Mouse (Mus musculus) cerebellum, postnatal 14 days (tissue): ENCODE data around the gene Cyb561.

ENCODE experiments used
- DNase-seq, 2 experiments: peaks; one replicate each; pipeline ENCODE4 v3.0.0; 2021; ENCODE audit warnings: mixed read lengths in 2 of 2

Cyb561 gene

GRCm38 (mm10) chr11:105952911-105953386 is at the start of gene Cyb561:
Cyb561 (minus strand) TSS chr11:105953336.
- no peak for DNase-seq

GRCm38 (mm10) chr11:106001718-106002117 is 48.6 kb upstream of the Cyb561 start:
- DNase-seq, result peak; percentile 45 to 55

GRCm38 (mm10) chr11:106000062-106000461 is 46.9 kb upstream of the Cyb561 start:
- no peak for DNase-seq

GRCm38 (mm10) chr11:105994375-105994774 is 41.2 kb upstream of the Cyb561 start, which contains the start of gene Ace3:
Ace3 (plus strand) TSS chr11:105994675.
- DNase-seq, result no peak

- no peak for DNase-seq
These were observed 37.1 kb upstream of the Cyb561 start for GRCm38 (mm10) chr11:105990231-105990630.

GRCm38 (mm10) chr11:105989446-105989845 is 36.3 kb upstream of the Cyb561 start:
- DNase-seq, result no peak

- DNase-seq, result peak; percentile 65 to 66
These were observed 34.3 kb upstream of the Cyb561 start for GRCm38 (mm10) chr11:105987446-105987845.

GRCm38 (mm10) chr11:105984452-105984851 is 31.3 kb upstream of the Cyb561 start:
- no peak for DNase-seq

GRCm38 (mm10) chr11:105978634-105979033 is 25.5 kb upstream of the Cyb561 start:
- no peak for DNase-seq

GRCm38 (mm10) chr11:105978232-105978631 is 25.1 kb upstream of the Cyb561 start:
- DNase-seq, result peak; percentile 38 to 60

- DNase-seq, result peak in 1 of 2 experiments; percentile 30
These were observed 22.5 kb upstream of the Cyb561 start for GRCm38 (mm10) chr11:105975636-105976035.

GRCm38 (mm10) chr11:105975050-105975449 is 21.9 kb upstream of the Cyb561 start:
- DNase-seq, result peak; percentile 75 to 80

- peak; percentile 74 to 80 for DNase-seq
These were observed 21.5 kb upstream of the Cyb561 start for GRCm38 (mm10) chr11:105974593-105974992.

GRCm38 (mm10) chr11:105969516-105969915 is 16.4 kb upstream of the Cyb561 start:
- DNase-seq, result peak; percentile 48 to 71

- no peak for DNase-seq
These were observed 15.8 kb upstream of the Cyb561 start for GRCm38 (mm10) chr11:105968948-105969347.

GRCm38 (mm10) chr11:105967741-105968574 is 14.8 kb upstream of the Cyb561 start, which contains the start of gene Ace:
Ace (plus strand) TSS chr11:105967945.
- peak; percentile 48 to 61 for DNase-seq

GRCm38 (mm10) chr11:105966288-105966687 is 13.2 kb upstream of the Cyb561 start:
- no peak for DNase-seq

GRCm38 (mm10) chr11:105964691-105965090 is 11.6 kb upstream of the Cyb561 start:
- DNase-seq, result peak in 1 of 2 experiments; percentile 58

GRCm38 (mm10) chr11:105959355-105959754 is 6.2 kb upstream of the Cyb561 start:
- peak; percentile 69 to 79 for DNase-seq

- no peak for DNase-seq
These were observed 5.4 kb upstream of the Cyb561 start for GRCm38 (mm10) chr11:105958566-105958965.

GRCm38 (mm10) chr11:105957501-105957900 is 4.4 kb upstream of the Cyb561 start:
- DNase-seq, result no peak

GRCm38 (mm10) chr11:105955815-105956430 is 2.8 kb upstream of the Cyb561 start:
- no peak for DNase-seq

- DNase-seq, result no peak
These were observed 266 bp upstream of the Cyb561 start for GRCm38 (mm10) chr11:105953402-105953801.

GRCm38 (mm10) chr11:105952111-105952510 is 1.0 kb downstream of the Cyb561 start:
- no peak for DNase-seq
